In genomic region chr14:95949512-95949911, GRCm38 (mm10) we compare ENCODE assay signal across 14 mouse cellular contexts.
DNase-seq lines count a peak whose midpoint lies in the region; ATAC-seq lines count a peak whose summit lies in the region.
"Had no signal": no experiment of that assay in that cellular context is flagged by ENCODE, and none has a peak within 500 bp of the region (broad histone marks: within the 10 kb centered on the region; RNA-seq: fewer than 3 reads in every experiment).

No protein-coding gene starts in this region.

- intact Hi-C loops in heart, postnatal 25 days (cut with DNase I) = loop anchor here (5.0 kb wide), 1 partner anchor 963 kb away; no protein-coding TSS in a partner anchor

- H3K9me3 ChIP-seq in forebrain, embryonic 14.5 days (replicated peaks; ENCODE audit: control insufficient read depth, low read length) = no peaks in the 10 kb centered on the region
- H3K9me3 ChIP-seq in forebrain, embryonic 12.5 days = no peaks in the 10 kb centered on the region
- H3K9me3 ChIP-seq: hindbrain, embryonic 15.5 days; liver, embryonic 13.5 days; neural tube, embryonic 13.5 days had no signal

- no peaks in the 10 kb centered on the region for H3K36me3 ChIP-seq in forebrain, embryonic 14.5 days (ENCODE audit: control insufficient read depth, insufficient read depth, low read length)
- no peaks in the 10 kb centered on the region for H3K36me3 ChIP-seq in forebrain, embryonic 12.5 days (replicated peaks)
- H3K36me3 ChIP-seq: hindbrain, embryonic 15.5 days; liver, embryonic 13.5 days; neural tube, embryonic 13.5 days had no signal

- H3K4me1 ChIP-seq in forebrain, embryonic 14.5 days (ENCODE audit: control insufficient read depth, insufficient read depth, low read length) = no peaks in the 10 kb centered on the region
- H3K4me1 ChIP-seq in forebrain, embryonic 12.5 days = no peaks in the 10 kb centered on the region
- H3K4me1 ChIP-seq: hindbrain, embryonic 15.5 days; liver, embryonic 13.5 days; neural tube, embryonic 13.5 days had no signal

- H3K9ac ChIP-seq in forebrain, embryonic 14.5 days (ENCODE audit: low read length) = no peak overlapping the region
- H3K9ac ChIP-seq in forebrain, embryonic 12.5 days = no peak overlapping the region
- H3K9ac ChIP-seq: hindbrain, embryonic 15.5 days; liver, embryonic 13.5 days; neural tube, embryonic 13.5 days had no signal

- WGBS in forebrain, embryonic 14.5 days = 67% methylated on average over 2 of the region's 2 CpGs
- WGBS in forebrain, embryonic 12.5 days = 56% methylated on average over 2 of the region's 2 CpGs

- no peak overlapping the region for H3K4me3 ChIP-seq in forebrain, embryonic 14.5 days (ENCODE audit: low read depth, low read length)
- no peak overlapping the region for H3K4me3 ChIP-seq in forebrain, embryonic 12.5 days (replicated peaks)
- H3K4me3 ChIP-seq: hindbrain, embryonic 15.5 days; liver, embryonic 13.5 days; neural tube, embryonic 13.5 days had no signal

- no peak overlapping the region for H3K27ac ChIP-seq in forebrain, embryonic 14.5 days (ENCODE audit: low read depth, low read length)
- no peak overlapping the region for H3K27ac ChIP-seq in forebrain, embryonic 12.5 days
- H3K27ac ChIP-seq: hindbrain, embryonic 15.5 days; liver, embryonic 13.5 days; neural tube, embryonic 13.5 days had no signal

- 0 out of 2 replicates have a peak, but pooled peaks have one; percentile 15 for ATAC-seq in forebrain, embryonic 14.5 days
- no peak for ATAC-seq in forebrain, embryonic 12.5 days (ENCODE audit: low FRiP score)
- no peak for ATAC-seq in monocyte, adult 5-6 weeks (replicated peaks; ENCODE audit: insufficient number of reproducible peaks, low FRiP score, low TSS enrichment, poor library complexity, severe bottlenecking)

- peak; percentile 41 for DNase-seq in forebrain, embryonic 14.5 days (ENCODE audit: low spot score)
- DNase-seq in layer of hippocampus, adult 9-10 months (ENCODE audit: low spot score) = peak; percentile 9
- DNase-seq in layer of hippocampus, adult 9-11 months = no peak
- peak; percentile 42 for DNase-seq in 416B (ENCODE audit: low read depth)
- DNase-seq in brain, adult 2 months (ENCODE audit: low read depth, low spot score) = peak; percentile 26
- DNase-seq in heart, postnatal 25 days (ENCODE audit: low spot score) = no peak
- DNase-seq: cerebellum, adult 9-10 months; kidney, postnatal 14 days; liver, embryonic 13.5 days; thymus, postnatal 36 days had no signal

- no peaks in the 10 kb centered on the region for H3K27me3 ChIP-seq in forebrain, embryonic 14.5 days (replicated peaks; ENCODE audit: control insufficient read depth, insufficient read depth, low read length)
- no peaks in the 10 kb centered on the region for H3K27me3 ChIP-seq in forebrain, embryonic 12.5 days
- H3K27me3 ChIP-seq: hindbrain, embryonic 15.5 days; liver, embryonic 13.5 days; neural tube, embryonic 13.5 days had no signal

- no peak overlapping the region for H3K4me2 ChIP-seq in forebrain, embryonic 14.5 days (ENCODE audit: low read length)
- H3K4me2 ChIP-seq in forebrain, embryonic 12.5 days = no peak overlapping the region
- H3K4me2 ChIP-seq: hindbrain, embryonic 15.5 days; liver, embryonic 13.5 days; neural tube, embryonic 13.5 days had no signal

Comparison
In these comparisons a context has a peak if more than half of its experiments do, and no peak if none do; other contexts are left out.
1. DNase-seq: peak in forebrain, embryonic 14.5 days (single experiment), layer of hippocampus, adult 9-10 months (single experiment), 416B (single experiment) and brain, adult 2 months (single experiment); none in layer of hippocampus, adult 9-11 months (single experiment) and heart, postnatal 25 days (single experiment).